Mouse (Mus musculus): ENCODE results near the gene Zfp692. TPM values are rescaled to one million over a fixed set of nuclear protein-coding genes. Genes with fewer than 3 reads are reported as not detected.

Gene Zfp692
- total RNA-seq (2018; cell fraction: chromatin; rRNA removed) = 10 to 100 TPM; 20.4 to 65.9 (median 47.6) TPM
- total RNA-seq (2018; cell fraction: cytosol; rRNA removed) = 1 to 10 TPM in 25 of 26 experiments, under 1 TPM in 1; 0.86 to 3.7 (median 2.1) TPM
- 10 to 100 TPM; 12.0 to 60.5 (median 31.9) TPM for total RNA-seq (2018; cell fraction: nucleus; rRNA removed)
- polyA plus RNA-seq (2018) = 2.9 to 5.3 TPM (median 4.7 TPM) in 3 replicates

DNA sequence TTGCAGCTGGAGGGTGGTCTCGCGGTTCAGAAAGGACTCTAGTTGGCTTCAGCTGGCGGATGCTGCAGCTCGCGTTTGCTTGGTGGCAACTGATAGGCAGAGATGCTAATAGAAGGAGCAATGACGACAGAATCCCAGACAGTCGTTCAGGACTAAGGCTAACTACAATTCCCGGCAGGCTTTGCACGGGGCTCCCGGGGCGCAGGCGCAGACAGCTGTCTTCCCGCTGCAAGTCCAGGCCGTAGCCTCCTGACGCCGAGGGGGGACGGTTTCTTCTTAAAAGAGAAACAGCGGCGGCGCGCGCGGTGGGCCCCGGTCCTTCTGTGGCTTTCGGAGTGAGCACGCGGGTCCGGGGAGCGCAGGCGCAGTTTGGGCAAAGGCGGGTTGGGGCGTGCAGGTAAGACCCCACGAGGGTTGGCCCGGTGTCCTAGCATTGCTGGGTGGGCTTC is at the start of gene Zfp692:
Gene Zfp692, plus strand, starts transcription at position 210 of the 449 bp plus-strand sequence.
- Histone ChIP-seq H3K27ac (no peak within 1 kb of the TSS), H3K36me3 (ENCODE audit: inconsistent target) (no peaks in the 10 kb centered on the region)
- under 1% methylated on average over 34 of the region's 34 CpGs for WGBS (ENCODE audit: missing documents)

DNA sequence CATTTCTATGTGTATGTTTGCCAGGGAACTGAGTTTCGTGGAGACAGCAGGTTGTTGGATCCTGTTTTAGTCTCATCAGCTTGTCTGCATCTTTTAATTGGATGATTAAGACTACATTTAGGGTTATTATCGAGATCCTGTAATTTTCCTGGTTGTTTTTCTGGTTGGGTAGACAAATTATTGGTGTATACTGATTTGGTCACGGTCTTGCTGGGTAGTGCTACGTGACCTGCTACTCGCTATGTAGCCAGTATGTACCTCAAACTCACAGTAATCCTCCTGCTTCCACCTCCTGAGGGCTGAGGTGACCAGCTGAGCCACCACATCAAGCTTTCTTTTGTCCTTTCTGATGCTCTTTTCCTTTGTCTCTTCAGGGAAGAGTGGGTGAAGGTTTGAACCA is 49.1 kb upstream of the Zfp692 start:
- H3K4me3 ChIP-seq (ENCODE audit: inconsistent target) = no peak overlapping the region
- H3K36me3 ChIP-seq (ENCODE audit: inconsistent target) = no peaks in the 10 kb centered on the region
- H3K79me2 ChIP-seq (ENCODE audit: inconsistent target) = no peaks in the 10 kb centered on the region
- no peak overlapping the region for H3K27ac ChIP-seq
- 93% methylated on average over 5 of the region's 5 CpGs for WGBS (ENCODE audit: missing documents)

More for the DNA sequence above, at the start of gene Zfp692:
- H3K4me3 ChIP-seq (ENCODE audit: inconsistent target) = peak within 1 kb of the TSS; percentile 34
- H3K79me2 ChIP-seq (ENCODE audit: inconsistent target) = no peaks in the 10 kb centered on the region

DNA sequence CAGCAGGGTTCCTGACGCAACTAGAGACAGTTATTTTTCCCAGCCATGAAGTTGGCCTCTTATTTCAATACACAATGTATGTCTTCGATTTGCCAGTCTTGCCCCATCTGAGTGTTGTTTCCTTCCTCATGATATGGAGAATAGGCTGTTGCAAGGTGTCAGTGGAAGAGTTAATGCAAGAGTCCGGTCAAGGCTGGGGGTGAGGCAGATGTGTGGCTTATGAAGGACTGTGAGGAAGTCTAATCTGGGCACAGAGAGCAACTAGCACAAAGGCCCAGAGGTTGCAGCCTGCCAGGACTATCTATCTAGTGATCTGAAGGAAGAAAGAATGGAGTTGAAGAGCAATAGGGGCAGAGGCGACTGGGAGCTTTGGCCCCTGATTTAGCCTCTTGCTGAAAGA is 46.7 kb upstream of the Zfp692 start:
- Histone ChIP-seq H3K79me2 (ENCODE audit: inconsistent target) (no peaks in the 10 kb centered on the region), H3K27ac (no peak overlapping the region), H3K4me3 (ENCODE audit: inconsistent target) (no peak overlapping the region), H3K36me3 (ENCODE audit: inconsistent target) (no peaks in the 10 kb centered on the region)
- WGBS (ENCODE audit: missing documents) = 41% methylated on average over 4 of the region's 4 CpGs

DNA sequence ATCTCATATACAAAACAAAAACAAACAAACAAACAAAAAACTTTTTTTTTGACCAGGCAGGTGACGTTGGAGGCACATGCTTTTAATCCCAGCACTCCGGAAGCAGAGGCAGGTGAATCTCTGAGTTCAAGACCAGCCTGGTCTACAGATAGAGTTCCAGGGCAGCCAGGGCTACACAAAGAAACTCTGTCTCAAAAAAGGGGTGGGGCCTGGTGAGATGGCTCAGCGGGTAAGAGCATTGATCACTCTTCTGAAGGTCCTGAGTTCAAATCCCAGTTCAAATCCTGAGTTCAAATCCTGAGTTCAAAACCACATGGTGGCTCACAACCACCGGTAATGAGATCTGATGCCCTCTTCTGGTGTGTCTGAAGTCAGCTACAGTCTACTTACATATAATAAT is 45.0 kb upstream of the Zfp692 start:
- H3K79me2 ChIP-seq (ENCODE audit: inconsistent target) = no peaks in the 10 kb centered on the region
- no peak overlapping the region for H3K4me3 ChIP-seq (ENCODE audit: inconsistent target)
- no peak overlapping the region for H3K27ac ChIP-seq
- no peaks in the 10 kb centered on the region for H3K36me3 ChIP-seq (ENCODE audit: inconsistent target)
- 94% methylated on average over 4 of the region's 4 CpGs for WGBS (ENCODE audit: missing documents)

GRCm38 (mm10) chr11:58262336-58262735 is 44.5 kb upstream of the Zfp692 start:
- Histone ChIP-seq H3K36me3 (ENCODE audit: inconsistent target) (no peaks in the 10 kb centered on the region), H3K79me2 (ENCODE audit: inconsistent target) (no peaks in the 10 kb centered on the region)
- 94% methylated on average over 3 of the region's 3 CpGs for WGBS (ENCODE audit: missing documents)

GRCm38 (mm10) chr11:58263516-58263915 is 43.4 kb upstream of the Zfp692 start:
- Histone ChIP-seq H3K4me3 (ENCODE audit: inconsistent target) (no peak overlapping the region), H3K79me2 (ENCODE audit: inconsistent target) (no peaks in the 10 kb centered on the region), H3K27ac (no peak overlapping the region), H3K36me3 (ENCODE audit: inconsistent target) (no peaks in the 10 kb centered on the region)
- 92% methylated on average over 2 of the region's 2 CpGs for WGBS (ENCODE audit: missing documents)

More at GRCm38 (mm10) chr11:58262336-58262735, 44.5 kb upstream of the Zfp692 start:
- no peak overlapping the region for H3K4me3 ChIP-seq (ENCODE audit: inconsistent target)
- H3K27ac ChIP-seq = no peak overlapping the region

- Histone ChIP-seq H3K36me3 (ENCODE audit: inconsistent target) (no peaks in the 10 kb centered on the region), H3K4me3 (ENCODE audit: inconsistent target) (no peak overlapping the region), H3K27ac (no peak overlapping the region), H3K79me2 (ENCODE audit: inconsistent target) (no peaks in the 10 kb centered on the region)
- 92% methylated on average over 9 of the region's 9 CpGs for WGBS (ENCODE audit: missing documents)
These were observed 42.3 kb upstream of the Zfp692 start for GRCm38 (mm10) chr11:58264546-58264945.

DNA sequence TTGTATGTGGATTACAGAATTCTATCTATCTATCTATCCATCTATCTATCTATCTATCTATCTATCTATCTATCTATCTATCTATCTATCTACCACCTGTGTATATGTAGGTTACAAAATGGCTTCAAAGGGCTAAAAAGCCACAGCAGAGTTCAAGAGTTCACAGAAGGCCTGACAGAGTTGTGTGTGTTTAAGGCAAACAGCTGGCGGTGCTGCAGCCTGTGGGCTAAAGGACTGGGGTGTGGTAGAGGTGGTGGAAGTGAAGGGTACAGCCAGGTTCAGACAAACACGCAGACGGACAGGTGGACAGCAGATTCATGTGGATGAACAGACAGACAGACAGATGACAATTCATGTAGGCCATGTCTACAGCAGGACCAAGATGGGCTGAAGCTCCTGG is 38.6 kb upstream of the Zfp692 start:
- Histone ChIP-seq H3K27ac (no peak overlapping the region), H3K4me3 (ENCODE audit: inconsistent target) (no peak overlapping the region), H3K36me3 (ENCODE audit: inconsistent target) (no peaks in the 10 kb centered on the region), H3K79me2 (ENCODE audit: inconsistent target) (no peaks in the 10 kb centered on the region)
- WGBS (ENCODE audit: missing documents) = 94% methylated on average over 3 of the region's 3 CpGs

GRCm38 (mm10) chr11:58274572-58274971 is 32.3 kb upstream of the Zfp692 start, which contains the start of gene 4930438A08Rik:
4930438A08Rik (plus strand) TSS chr11:58274799.
- Histone ChIP-seq H3K4me3 (ENCODE audit: inconsistent target) (no peak within 1 kb of the TSS), H3K79me2 (ENCODE audit: inconsistent target) (no peaks in the 10 kb centered on the region), H3K36me3 (ENCODE audit: inconsistent target) (no peaks in the 10 kb centered on the region), H3K27ac (no peak within 1 kb of the TSS)
- 61% methylated on average over 2 of the region's 2 CpGs for WGBS (ENCODE audit: missing documents)

GRCm38 (mm10) chr11:58275756-58276155 is 31.1 kb upstream of the Zfp692 start:
- no peak overlapping the region for H3K4me3 ChIP-seq (ENCODE audit: inconsistent target)
- 4% methylated on average over 2 of the region's 4 CpGs for WGBS (ENCODE audit: missing documents)

DNA sequence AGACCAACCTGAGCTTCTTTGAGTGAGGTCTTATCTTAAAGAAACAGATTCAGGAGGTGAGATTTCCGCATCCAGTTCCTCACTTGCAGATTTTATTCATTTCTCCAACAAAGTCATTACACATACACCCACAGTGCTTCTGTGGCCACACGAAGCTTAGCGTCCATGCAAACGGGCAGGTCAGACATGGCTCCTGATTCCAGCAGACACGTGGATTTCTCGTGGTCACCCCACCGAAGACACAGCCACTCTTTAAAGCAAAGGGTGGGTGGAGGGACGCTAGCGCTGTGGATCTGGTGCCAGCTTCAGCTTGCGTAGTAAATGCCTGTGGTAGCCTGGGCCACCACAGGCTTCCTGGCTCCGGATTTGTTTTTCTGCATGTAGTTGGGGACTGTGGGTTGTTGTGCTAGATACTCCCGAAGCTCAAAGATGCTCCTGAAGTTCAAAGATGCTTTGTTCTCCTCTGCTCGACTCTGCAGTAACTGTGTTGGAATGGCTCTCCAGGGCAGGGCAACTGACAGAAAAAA is 24.8 kb upstream of the Zfp692 start:
- Histone ChIP-seq H3K27ac (no peak overlapping the region), H3K79me2 (ENCODE audit: inconsistent target) (no peaks in the 10 kb centered on the region), H3K4me3 (ENCODE audit: inconsistent target) (no peak overlapping the region), H3K36me3 (ENCODE audit: inconsistent target) (no peaks in the 10 kb centered on the region)
- 47% methylated on average over 13 of the region's 13 CpGs for WGBS (ENCODE audit: missing documents)

More at GRCm38 (mm10) chr11:58275756-58276155, 31.1 kb upstream of the Zfp692 start:
- Histone ChIP-seq H3K27ac (no peak overlapping the region), H3K79me2 (ENCODE audit: inconsistent target) (no peaks in the 10 kb centered on the region), H3K36me3 (ENCODE audit: inconsistent target) (no peaks in the 10 kb centered on the region)

- no peak overlapping the region for H3K4me3 ChIP-seq (ENCODE audit: inconsistent target)
- H3K36me3 ChIP-seq (ENCODE audit: inconsistent target) = no peaks in the 10 kb centered on the region
- H3K79me2 ChIP-seq (ENCODE audit: inconsistent target) = no peaks in the 10 kb centered on the region
- H3K27ac ChIP-seq = no peak overlapping the region
- WGBS (ENCODE audit: missing documents) = 46% methylated on average over 5 of the region's 5 CpGs
These were observed 24.4 kb upstream of the Zfp692 start for GRCm38 (mm10) chr11:58282518-58282917.

DNA sequence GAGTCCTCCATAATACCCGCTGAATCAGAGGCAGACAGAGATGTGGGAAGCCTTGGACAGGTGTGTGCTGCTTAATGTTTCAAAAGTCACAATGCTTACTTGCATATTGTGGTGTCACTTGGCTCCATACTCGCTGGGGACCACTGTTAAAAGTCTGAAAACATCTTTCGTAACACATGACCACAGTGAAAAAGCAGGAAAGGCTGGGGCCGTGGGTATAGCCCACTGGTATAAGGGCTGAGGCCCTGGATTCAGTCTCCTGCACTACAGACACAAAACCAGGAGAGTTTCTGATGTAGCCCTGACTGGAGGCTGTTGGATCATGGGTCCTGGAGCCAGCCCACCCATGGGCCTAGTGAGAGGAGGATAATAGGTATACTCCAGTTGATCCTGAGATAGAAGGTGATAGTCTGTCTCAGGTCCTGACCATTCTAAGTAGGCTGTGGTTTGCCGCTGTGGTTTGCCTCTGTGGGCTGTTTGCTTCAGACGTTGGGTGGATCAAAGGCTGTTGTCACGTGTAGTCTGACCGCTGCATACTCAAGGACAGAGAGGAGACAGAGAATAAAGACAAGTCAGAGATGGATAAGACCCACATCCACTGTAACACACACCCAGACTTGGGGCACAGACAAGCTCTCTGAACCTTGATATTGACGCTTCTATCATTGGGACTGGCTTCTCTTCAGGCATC is 16.7 kb upstream of the Zfp692 start:
- Histone ChIP-seq H3K36me3 (ENCODE audit: inconsistent target) (no peaks in the 10 kb centered on the region), H3K27ac (no peak overlapping the region), H3K79me2 (ENCODE audit: inconsistent target) (no peaks in the 10 kb centered on the region), H3K4me3 (ENCODE audit: inconsistent target) (no peak overlapping the region)
- WGBS (ENCODE audit: missing documents) = 21% methylated on average over 9 of the region's 9 CpGs

DNA sequence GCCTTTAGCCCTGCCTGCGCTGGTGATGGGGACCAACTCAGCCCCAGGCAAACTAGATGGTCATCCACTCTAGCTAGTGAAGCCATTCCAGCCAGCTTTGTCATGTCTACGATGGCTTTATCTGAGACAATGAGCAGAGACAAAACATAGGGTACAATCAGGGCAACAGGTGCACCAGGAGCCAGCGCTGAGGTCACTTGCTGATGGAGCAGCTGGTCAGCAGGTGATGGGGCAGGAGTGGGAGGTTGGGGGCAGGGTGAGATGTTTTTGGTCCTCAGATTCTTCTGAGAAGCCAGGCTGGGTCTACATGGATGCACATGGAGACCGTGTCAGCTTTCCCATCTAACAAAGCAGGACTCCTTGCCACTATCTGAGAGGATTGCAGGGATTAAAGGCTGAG is 16.1 kb upstream of the Zfp692 start:
- no peak overlapping the region for H3K4me3 ChIP-seq (ENCODE audit: inconsistent target)
- H3K27ac ChIP-seq = no peak overlapping the region
- no peaks in the 10 kb centered on the region for H3K36me3 ChIP-seq (ENCODE audit: inconsistent target)
- H3K79me2 ChIP-seq (ENCODE audit: inconsistent target) = no peaks in the 10 kb centered on the region
- 84% methylated on average over 4 of the region's 4 CpGs for WGBS (ENCODE audit: missing documents)

DNA sequence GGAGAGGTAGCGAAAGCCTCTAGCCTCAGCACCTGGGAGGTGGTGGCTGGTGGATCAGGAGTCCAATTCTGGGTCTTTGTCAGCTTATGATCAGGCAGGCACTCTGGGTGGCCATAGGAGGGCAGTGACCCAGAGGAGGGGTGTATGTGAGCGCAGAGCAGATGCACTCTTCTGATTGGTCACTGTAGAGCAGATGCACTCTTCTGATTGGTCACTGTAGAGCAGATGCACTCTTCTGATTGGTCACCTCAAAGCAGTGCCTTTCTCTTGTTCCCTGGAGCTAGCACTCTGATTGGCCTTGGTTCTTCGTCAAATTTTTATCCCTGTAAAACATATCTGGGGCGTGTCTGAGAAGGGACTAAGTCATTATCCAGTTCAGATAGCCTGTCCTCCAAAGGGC is 14.1 kb upstream of the Zfp692 start:
- Histone ChIP-seq H3K27ac (no peak overlapping the region), H3K4me3 (ENCODE audit: inconsistent target) (no peak overlapping the region), H3K79me2 (ENCODE audit: inconsistent target) (no peaks in the 10 kb centered on the region), H3K36me3 (ENCODE audit: inconsistent target) (no peaks in the 10 kb centered on the region)
- 74% methylated on average over 4 of the region's 4 CpGs for WGBS (ENCODE audit: missing documents)

Data from macrophage (primary cell).